Mouse (Mus musculus) thymus, adult 2 months (tissue): ENCODE measurements around the gene Snx32.

Source experiments
- CTCF ChIP-seq: fragments of 200-500 bp; IDR thresholded peaks from 2 replicates; pipeline ENCODE4 v1.5.1; 2012; ENCODE audit warnings: mild to moderate bottlenecking, control low read depth, low read length, moderate library complexity, borderline replicate concordance; ENCODE audit not compliant: control insufficient read depth, poor library complexity, insufficient read depth; ENCODE audit errors: extremely low read depth
- POLR2A ChIP-seq: fragments of 200-500 bp; IDR thresholded peaks from 2 replicates; pipeline ENCODE4 v1.6.1; 2012; ENCODE audit warnings: mild to moderate bottlenecking, low read length, control low read depth, moderate library complexity; ENCODE audit not compliant: control insufficient read depth, poor library complexity, insufficient read depth; ENCODE audit errors: extremely low read depth

GRCm38 (mm10) chr19:5477004-5477667, 33.2 kb downstream of the Snx32 start:
- TF ChIP-seq CTCF, result no peak
- no peak for TF ChIP-seq POLR2A
